Mouse (Mus musculus) cerebellum, adult 11-12 months (tissue): ENCODE results near the gene Olfr395.
"Not testable (repeated sequence)": the region's sequence is repeated elsewhere in the genome, so short reads cannot be mapped to it uniquely, and the experiment has no call there.

Experiments
- DNase-seq: peaks from one replicate; pipeline ENCODE4 v3.0.0; 2022

Olfr395 gene

DNA sequence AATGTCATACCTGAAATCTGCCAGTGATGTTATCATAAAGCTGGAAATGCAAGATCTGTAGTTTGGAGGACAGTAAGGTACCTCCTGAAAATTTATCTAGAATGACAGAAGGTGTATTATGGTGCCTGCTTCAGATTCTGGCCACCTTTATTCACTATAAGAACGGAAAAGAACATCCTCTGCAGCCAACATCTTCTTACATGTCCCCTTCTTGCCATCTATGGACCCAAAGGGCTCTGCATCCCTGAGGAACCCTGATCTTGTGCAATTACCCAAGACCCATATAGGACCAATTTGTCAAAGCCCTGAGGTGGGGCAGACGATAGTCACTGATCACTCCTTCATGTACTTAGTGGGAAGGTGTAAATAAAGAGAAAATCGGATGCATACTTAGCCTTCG, at the start of gene Olfr395:
TSS of gene Olfr395 (minus strand) at position 101 of the 400 bp plus-strand sequence.
- DNase-seq: not testable (repeated sequence)

GRCm38 (mm10) chr11:73936377-73936776, 27.3 kb upstream of the Olfr395 start, which contains the start of gene Olfr23:
Olfr23 (plus strand) TSS chr11:73936677.
- DNase-seq: no peak

DNA sequence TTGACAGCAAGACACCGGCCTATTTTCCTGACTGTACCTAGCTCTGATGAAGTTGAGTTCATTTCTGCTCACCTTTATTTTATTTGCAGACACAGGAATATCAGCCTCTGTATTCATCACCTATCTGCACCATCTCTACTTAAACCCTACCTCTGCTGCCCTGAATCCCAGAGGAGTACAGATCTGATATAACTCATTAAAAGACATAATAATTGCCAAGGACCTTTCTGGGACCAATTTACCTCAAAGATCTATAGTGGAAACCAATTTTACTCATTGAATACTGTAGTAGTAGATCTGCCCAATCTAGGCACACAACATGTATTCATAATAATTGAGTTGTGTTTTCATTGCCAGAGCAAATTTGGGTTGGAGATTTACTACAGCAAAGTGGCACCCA, 18.4 kb downstream of the Olfr395 start, which contains the start of gene Olfr394:
TSS of gene Olfr394 (minus strand) at position 101 of the 400 bp plus-strand sequence.
- DNase-seq: no peak
